Mouse (Mus musculus): Measurements from ENCODE around the gene C130032M10Rik. TPM values are rescaled to one million over a fixed set of nuclear protein-coding genes. Genes with fewer than 3 reads are reported as not detected.

C130032M10Rik gene
- polyA plus RNA-seq, 1 experiment from 2014 or later = not detected

DNA sequence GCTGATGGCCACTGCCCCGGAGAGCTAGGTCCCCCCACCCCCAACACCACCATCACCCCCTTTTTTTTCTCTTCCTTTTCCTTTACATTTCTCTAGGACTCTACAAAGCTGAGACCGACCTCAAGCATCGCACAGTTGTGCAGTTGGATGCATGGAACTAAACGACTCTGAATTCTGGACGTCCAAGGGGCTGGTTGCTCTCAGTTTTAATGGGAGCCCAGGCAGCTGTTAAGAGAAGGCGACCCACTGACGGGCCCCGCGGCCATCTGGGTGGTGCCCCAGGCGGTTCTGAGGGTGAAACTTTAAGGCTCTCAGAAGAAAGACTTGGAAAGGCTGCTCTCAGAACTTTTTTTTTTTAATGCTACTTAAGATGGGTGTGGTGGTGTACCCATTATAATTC lies 49.2 kb downstream of the C130032M10Rik start:
- peaks cover 13% of the 10 kb centered on the region for H3K27me3 ChIP-seq
- ATAC-seq (ENCODE audit: borderline replicate concordance, extremely low read depth, low FRiP score, low TSS enrichment) = no peak
- peak overlapping the region; percentile 90 for H3K27ac ChIP-seq
- no peaks in the 10 kb centered on the region for H3K9me3 ChIP-seq
- peak overlapping the region; percentile 70 for H3K4me3 ChIP-seq
- peaks cover 29% of the 10 kb centered on the region for H3K4me1 ChIP-seq
- no peaks in the 10 kb centered on the region for H3K36me3 ChIP-seq
- H3K9ac ChIP-seq = peak overlapping the region; percentile 75
- peak overlapping the region; percentile 96 for H3K4me2 ChIP-seq
- 1% methylated on average over 10 of the region's 10 CpGs for WGBS

Other genes with a start within 250 kb of the C130032M10Rik start
- gene Bcl2a1c, start 185.6 kb upstream of the C130032M10Rik start, polyA plus RNA-seq (2015; fragmentation: Nextera tagmentation; extraction: Ambion mirVana) = 0.39 TPM in 1 of 2 replicates, not detected in the other
- gene Crtap, start 125.0 kb upstream of the C130032M10Rik start, polyA plus RNA-seq (2015; fragmentation: Nextera tagmentation; extraction: Ambion mirVana) = 153 and 159 TPM in 2 replicates
- gene Glb1, start 114.6 kb upstream of the C130032M10Rik start, polyA plus RNA-seq (2015; fragmentation: Nextera tagmentation; extraction: Ambion mirVana) = 42.6 and 47.7 TPM in 2 replicates
- 9.5 and 10.1 TPM in 2 replicates for gene Tmppe, start 114.6 kb upstream of the C130032M10Rik start, polyA plus RNA-seq (2015; fragmentation: Nextera tagmentation; extraction: Ambion mirVana)
- 0.37 TPM in 1 of 2 replicates, not detected in the other for gene Ccr4, start 10.8 kb upstream of the C130032M10Rik start, polyA plus RNA-seq (2015; fragmentation: Nextera tagmentation; extraction: Ambion mirVana)
- gene Trim71, start 48.7 kb downstream of the C130032M10Rik start, polyA plus RNA-seq (2015; fragmentation: Nextera tagmentation; extraction: Ambion mirVana) = 1.2 TPM in 2 replicates
- 63.0 and 65.3 TPM in 2 replicates for gene Cnot10, start 124.5 kb downstream of the C130032M10Rik start, polyA plus RNA-seq (2015; fragmentation: Nextera tagmentation; extraction: Ambion mirVana)
- 51.3 and 60.3 TPM in 2 replicates for gene Dync1li1, start 173.1 kb downstream of the C130032M10Rik start, polyA plus RNA-seq (2015; fragmentation: Nextera tagmentation; extraction: Ambion mirVana)
- 60.1 and 66.5 TPM in 2 replicates for gene Cmtm6, start 215.4 kb downstream of the C130032M10Rik start, polyA plus RNA-seq (2015; fragmentation: Nextera tagmentation; extraction: Ambion mirVana)

All from lung, embryonic 15.5 days (tissue).